ENCODE assay signal across 8 mouse cellular contexts in genomic region chr1:188154466-188155110, GRCm38 (mm10).
DNase-seq lines count a peak whose midpoint lies in the region; ATAC-seq lines count a peak whose summit lies in the region.

No protein-coding gene starts in this region.

- no peaks in the 10 kb centered on the region for H3K27me3 ChIP-seq in lung, embryonic 16.5 days (ENCODE audit: control insufficient read depth, insufficient read depth, low read depth, low read length)
- peaks cover 5% of the 10 kb centered on the region; the same call in 1 of the 2 replicates for H3K27me3 ChIP-seq in forebrain, embryonic 11.5 days (ENCODE audit: control insufficient read depth, insufficient read depth, low read length)

- no peak overlapping the region for H3K9ac ChIP-seq in lung, embryonic 16.5 days (ENCODE audit: low read length)
- no peak overlapping the region for H3K9ac ChIP-seq in forebrain, embryonic 11.5 days (ENCODE audit: low read length)

- no peaks in the 10 kb centered on the region for H3K4me1 ChIP-seq in lung, embryonic 16.5 days (replicated peaks; ENCODE audit: control insufficient read depth, insufficient read depth, low read length)
- H3K4me1 ChIP-seq in forebrain, embryonic 11.5 days (replicated peaks; ENCODE audit: control insufficient read depth, insufficient read depth, low read length), result no peaks in the 10 kb centered on the region; the same call in 1 of the 2 replicates

- H3K36me3 ChIP-seq in lung, embryonic 16.5 days (ENCODE audit: control insufficient read depth, insufficient read depth, low read length), result no peaks in the 10 kb centered on the region
- no peaks in the 10 kb centered on the region for H3K36me3 ChIP-seq in forebrain, embryonic 11.5 days (ENCODE audit: control insufficient read depth, insufficient read depth, low read length)

- H3K27ac ChIP-seq in lung, embryonic 16.5 days (ENCODE audit: low read length), result no peak overlapping the region
- H3K27ac ChIP-seq in forebrain, embryonic 11.5 days (ENCODE audit: low read depth, low read length), result no peak overlapping the region

- 55% methylated on average over 14 of the region's 14 CpGs for WGBS in lung, embryonic 16.5 days
- WGBS in forebrain, embryonic 11.5 days, result 13% methylated on average over 14 of the region's 14 CpGs

- DNase-seq in lung, postnatal 14 days, result no peak
- peak; percentile 56 for DNase-seq in forebrain, embryonic 11.5 days (ENCODE audit: low spot score)
- peak; percentile 19 for DNase-seq in liver
- peak; percentile 54 for DNase-seq in retina, embryonic 14.5 days (ENCODE audit: low spot score)
- DNase-seq in urinary bladder, postnatal 36 days (ENCODE audit: low spot score in 2 of 2), result no peak
- no peak for DNase-seq in adrenal gland, adult 8-10 months

- peak overlapping the region; percentile 25; the same call in 1 of the 2 replicates for H3K4me2 ChIP-seq in lung, embryonic 16.5 days (ENCODE audit: low read depth, low read length)
- peak overlapping the region; percentile 43 for H3K4me2 ChIP-seq in forebrain, embryonic 11.5 days (ENCODE audit: low read depth, low read length, severe bottlenecking)

- no peak for ATAC-seq in lung, embryonic 16.5 days (ENCODE audit: low read depth)
- ATAC-seq in forebrain, embryonic 11.5 days (replicated peaks; ENCODE audit: low FRiP score), result peak; percentile 71
- ATAC-seq in inflammation-experienced regulatory T-cells, adult 6 months, result no peak

- no peaks in the 10 kb centered on the region for H3K9me3 ChIP-seq in lung, embryonic 16.5 days (ENCODE audit: control insufficient read depth, low read length)
- no peaks in the 10 kb centered on the region for H3K9me3 ChIP-seq in forebrain, embryonic 11.5 days (ENCODE audit: control insufficient read depth, low read length)

- no peak overlapping the region for H3K4me3 ChIP-seq in lung, embryonic 16.5 days (ENCODE audit: low read length)
- H3K4me3 ChIP-seq in forebrain, embryonic 11.5 days (ENCODE audit: low read depth, low read length), result no peak overlapping the region; the same call in 1 of the 2 replicates

Comparison
In these comparisons a context has a peak if more than half of its experiments do, and no peak if none do; other contexts are left out.
1. DNase-seq: peak in forebrain, embryonic 11.5 days (single experiment), liver (single experiment) and retina, embryonic 14.5 days (single experiment); none in lung, postnatal 14 days (single experiment), urinary bladder, postnatal 36 days (0 of 2) and adrenal gland, adult 8-10 months (single experiment).